Mouse (Mus musculus) bone marrow macrophage, adult 2 months (primary cell): ENCODE results near the gene Rfc4. TPM values are rescaled to one million over a fixed set of nuclear protein-coding genes. Genes with fewer than 3 reads are reported as not detected.
"Not testable (repeated sequence)": the region's sequence is repeated elsewhere in the genome, so short reads cannot be mapped to it uniquely, and the experiment has no call there.

Source experiments
- H3K27ac ChIP-seq: 2 replicates; pipeline ENCODE4 v1.5.1; 2012; ENCODE audit warnings: low read depth, low read length; ENCODE audit not compliant: insufficient read depth
- H3K4me1 ChIP-seq: 2 replicates; pipeline ENCODE4 v1.6.1; 2012; ENCODE audit warnings: low read length; ENCODE audit not compliant: control insufficient read depth, insufficient read depth
- H3K4me3 ChIP-seq: 2 replicates; pipeline ENCODE4 v1.5.1; 2012; ENCODE audit warnings: mild to moderate bottlenecking, low read length, moderate library complexity; ENCODE audit not compliant: insufficient read depth
- CTCF ChIP-seq: IDR thresholded peaks from 2 replicates; pipeline ENCODE4 v1.5.1; 2012; ENCODE audit warnings: low read depth, mild to moderate bottlenecking, low read length, moderate library complexity
- POLR2A ChIP-seq: IDR thresholded peaks from 2 replicates; pipeline ENCODE4 v1.6.1; 2012; ENCODE audit warnings: mild to moderate bottlenecking, low read depth, low read length, borderline replicate concordance
- polyA plus RNA-seq: library from polyadenylated mRNA; stranded (reverse); fragments of >200 nt; gene quantifications from 2 replicates; pipeline ENCODE4 v1.2.4, GENCODE M21; 2012; ENCODE audit not compliant: missing spikeins, insufficient read depth, insufficient read length

The Rfc4 gene
- polyA plus RNA-seq, 1 experiment, result 14.5 TPM

DNA sequence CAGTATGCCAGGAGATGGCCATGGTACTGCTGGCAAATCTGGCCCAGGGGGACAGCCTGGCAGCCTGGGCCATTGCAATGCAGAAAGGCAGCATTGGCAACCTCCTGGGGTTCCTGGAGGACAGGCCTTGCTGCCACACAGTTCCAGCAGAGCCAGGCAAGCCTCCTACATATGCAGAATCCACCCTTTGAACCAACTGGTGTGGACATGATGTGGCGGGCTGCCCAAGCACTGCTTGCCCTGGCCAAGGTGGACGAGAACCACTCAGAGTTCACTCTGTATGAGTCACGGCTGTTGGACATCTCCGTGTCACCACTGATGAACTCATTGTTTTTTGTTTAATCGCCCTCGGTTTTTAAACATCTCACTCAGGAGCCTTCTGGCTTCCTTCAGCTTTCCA is 33.4 kb downstream of the Rfc4 start:
- Histone ChIP-seq H3K27ac (no peak overlapping the region), H3K4me3 (no peak overlapping the region), H3K4me1 (peaks cover 12% of the 10 kb centered on the region)
- TF ChIP-seq CTCF, result no peak
- TF ChIP-seq POLR2A, result no peak

- TF ChIP-seq POLR2A (no peak), CTCF (no peak)
- Histone ChIP-seq H3K4me3 (no peak overlapping the region), H3K27ac (no peak overlapping the region), H3K4me1 (peaks cover 12% of the 10 kb centered on the region)
Measured at GRCm38 (mm10) chr16:23093321-23093953, 34.1 kb downstream of the Rfc4 start.

GRCm38 (mm10) chr16:23091345-23091744 is 36.2 kb downstream of the Rfc4 start:
- not testable (repeated sequence) for H3K4me3 ChIP-seq, H3K27ac ChIP-seq, H3K4me1 ChIP-seq

GRCm38 (mm10) chr16:23088491-23088890 is 39.0 kb downstream of the Rfc4 start:
- not testable (repeated sequence) for H3K4me3 ChIP-seq, H3K27ac ChIP-seq, H3K4me1 ChIP-seq

- H3K4me1 ChIP-seq, H3K4me3 ChIP-seq, H3K27ac ChIP-seq: not testable (repeated sequence)
Measured at GRCm38 (mm10) chr16:23087712-23088111, 39.8 kb downstream of the Rfc4 start.

- H3K4me1 ChIP-seq, H3K27ac ChIP-seq, H3K4me3 ChIP-seq: not testable (repeated sequence)
Measured at GRCm38 (mm10) chr16:23087159-23087558, 40.4 kb downstream of the Rfc4 start.

DNA sequence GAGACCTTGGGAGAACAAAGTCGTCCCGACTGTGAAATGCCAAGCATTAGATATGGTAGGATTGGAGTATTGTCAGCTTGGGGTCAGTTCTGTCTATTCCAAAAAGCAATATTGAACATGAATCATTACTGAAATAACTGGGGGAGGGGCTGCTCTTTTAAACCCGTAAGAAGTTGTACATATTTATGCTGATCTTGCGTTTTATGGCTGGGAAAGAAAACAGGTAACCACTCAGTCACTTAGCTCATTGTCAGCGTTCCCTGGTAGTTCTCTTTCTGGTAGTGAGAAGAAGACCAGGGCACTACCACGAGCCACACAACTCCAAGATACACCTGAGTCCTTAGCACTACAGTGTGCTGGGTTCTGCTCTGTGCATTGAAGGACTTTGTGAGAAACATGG is 50.0 kb downstream of the Rfc4 start:
- H3K27ac ChIP-seq, H3K4me3 ChIP-seq, H3K4me1 ChIP-seq: not testable (repeated sequence)

Other genes starting within 250 kb of the Rfc4 start
- not detected in 2 replicates for gene Ahsg, start 236.5 kb downstream of the Rfc4 start, polyA plus RNA-seq
- not detected in 2 replicates for gene Fetub, start 209.4 kb downstream of the Rfc4 start, polyA plus RNA-seq
- gene Hrg, start 176.7 kb downstream of the Rfc4 start, polyA plus RNA-seq, result not detected in 2 replicates
- gene Kng2, start 98.3 kb downstream of the Rfc4 start, polyA plus RNA-seq, result not detected in 2 replicates
- gene Kng1, start 69.9 kb downstream of the Rfc4 start, polyA plus RNA-seq, result not detected in 2 replicates
- gene Eif4a2, start 20.3 kb downstream of the Rfc4 start, polyA plus RNA-seq, result 255 TPM in 2 replicates
- gene Adipoq, start 18.8 kb upstream of the Rfc4 start, polyA plus RNA-seq, result not detected in 2 replicates
- 66.4 and 77.2 TPM in 2 replicates for gene St6gal1, start 97.0 kb upstream of the Rfc4 start, polyA plus RNA-seq